Comparison of ENCODE assay signal across 8 mouse cellular contexts in genomic region chr11:117781199-117781821, GRCm38 (mm10). TPM values are rescaled to one million over a fixed set of nuclear protein-coding genes. Genes with fewer than 3 reads are reported as not detected.
DNase-seq lines count a peak whose midpoint lies in the region; ATAC-seq and TF ChIP-seq lines count a peak whose summit lies in the region.
"Had no signal": no experiment of that assay in that cellular context is flagged by ENCODE, and none has a peak within 500 bp of the region (broad histone marks: within the 10 kb centered on the region; RNA-seq: fewer than 3 reads in every experiment).

No protein-coding gene starts in this region.

- H3K4me1 ChIP-seq in G1E (ENCODE audit: insufficient read depth, low read depth, low read length) = peaks cover 65% of the 10 kb centered on the region
- peaks cover 9% of the 10 kb centered on the region for H3K4me1 ChIP-seq in lung, adult 2 months (ENCODE audit: control insufficient read depth, insufficient read depth, low read length)

- no peaks in the 10 kb centered on the region for H3K27me3 ChIP-seq in G1E (ENCODE audit: insufficient read depth, low read length)

- TF ChIP-seq POLR2A in lung, adult 2 months (IDR thresholded peaks at IDR 0.05; ENCODE audit: borderline replicate concordance, extremely low read depth, low read depth, low read length) = no peak; the same call in 1 of the 2 replicates

- no peaks in the 10 kb centered on the region for H3K9me3 ChIP-seq in G1E (replicated peaks)

- no peak for TF ChIP-seq CTCF in G1E (IDR thresholded peaks at IDR 0.05; ENCODE audit: low read depth, low read length)
- TF ChIP-seq CTCF in lung, adult 2 months (IDR thresholded peaks at IDR 0.05; ENCODE audit: insufficient read depth, low read length) = no peak

- H3K36me3 ChIP-seq in G1E (replicated peaks) = peaks cover 54% of the 10 kb centered on the region

- H3K4me3 ChIP-seq in G1E (ENCODE audit: low read depth, low read length) = peak overlapping the region; percentile 78
- H3K4me3 ChIP-seq in lung, adult 2 months (replicated peaks; ENCODE audit: extremely low read depth, low read depth, low read length) = peak overlapping the region; percentile 58

- 6% methylated on average over 18 of the region's 18 CpGs for WGBS in lung, adult 2 months

- no peak for DNase-seq in G1E (ENCODE audit: low spot score)
- peak; percentile 89 for DNase-seq in adrenal gland, postnatal 25 days
- DNase-seq in heart, adult 11 months = peak; percentile 98
- peak; percentile 87 for DNase-seq in kidney, adult 11 months
- peak; percentile 74 for DNase-seq in lung, adult 2 months
- DNase-seq in skeletal muscle tissue, adult 2 months (ENCODE audit: low read depth, low spot score) = peak; percentile 88
- DNase-seq in cerebellum, adult 18-20 months = no peak

- ATAC-seq in G1E (ENCODE audit: extremely low read depth, insufficient number of reproducible peaks, low FRiP score, poor library complexity, severe bottlenecking) = 0 out of 2 replicates have a peak, but pooled peaks have one; percentile 5

RNA-seq across cellular contexts. Expression of gene Tmc8, which starts 0.6 kb away (rescaled TPM):
- 8.5 and 43.8 TPM in 2 replicates for total RNA-seq in G1E (2014; fragmentation: Nextera tagmentation)
- 3.4 and 4.6 TPM in 2 replicates for total RNA-seq in G1E (2017)
- polyA plus RNA-seq in G1E (2012) = 18.5 and 26.9 TPM in 2 replicates
- 3.1 and 4.6 TPM in 2 replicates for total RNA-seq in adrenal gland, postnatal 25 days (2021)
- 12.0 and 12.8 TPM in 2 replicates for polyA plus RNA-seq in lung, adult 2 months (2012; rRNA removed)

RNA-seq across cellular contexts. Expression of gene Tmc6, which starts 0.7 kb away (rescaled TPM):
- 16.5 and 27.3 TPM in 2 replicates for total RNA-seq in G1E (2014; fragmentation: Nextera tagmentation)
- total RNA-seq in G1E (2017) = 9.6 and 12.2 TPM in 2 replicates
- polyA plus RNA-seq in G1E (2012) = 25.3 and 32.3 TPM in 2 replicates
- 31.9 and 43.5 TPM in 2 replicates for total RNA-seq in adrenal gland, postnatal 25 days (2021)
- polyA plus RNA-seq in lung, adult 2 months (2012; rRNA removed) = 55.7 and 56.0 TPM in 2 replicates

RNA-seq across cellular contexts. Expression of gene 6030468B19Rik, which starts 16.1 kb away (rescaled TPM):
- total RNA-seq in G1E (2014; fragmentation: Nextera tagmentation) = 5.0 and 20.9 TPM in 2 replicates
- 3.3 and 4.2 TPM in 2 replicates for total RNA-seq in G1E (2017)
- polyA plus RNA-seq in G1E (2012) = 10.3 and 11.7 TPM in 2 replicates
- not detected in 2 replicates for total RNA-seq in adrenal gland, postnatal 25 days (2021)
- 0.18 and 0.33 TPM in 2 replicates for polyA plus RNA-seq in lung, adult 2 months (2012; rRNA removed)
- total RNA-seq: layer of hippocampus, postnatal 10 days had no signal

RNA-seq across cellular contexts. Expression of gene Gm20708, which starts 28.2 kb away (rescaled TPM):
- 8.7 TPM in 2 replicates for total RNA-seq in G1E (2014; fragmentation: Nextera tagmentation)
- 0.29 TPM in 1 of 2 replicates, not detected in the other for total RNA-seq in G1E (2017)
- polyA plus RNA-seq in G1E (2012) = 0.07 and 0.09 TPM in 2 replicates
- 1.00 and 1.8 TPM in 2 replicates for total RNA-seq in adrenal gland, postnatal 25 days (2021)
- 0.06 TPM in 1 of 2 replicates, not detected in the other for polyA plus RNA-seq in lung, adult 2 months (2012; rRNA removed)

RNA-seq across cellular contexts. Expression of gene Syngr2, which starts 28.2 kb away (rescaled TPM):
- total RNA-seq in G1E (2014; fragmentation: Nextera tagmentation) (221 and 236 TPM in 2 replicates), G1E (2017) (95.8 and 105 TPM in 2 replicates)
- polyA plus RNA-seq in G1E (2012) = 189 and 211 TPM in 2 replicates
- total RNA-seq in adrenal gland, postnatal 25 days (2021) = 98.3 and 108 TPM in 2 replicates
- 180 and 191 TPM in 2 replicates for polyA plus RNA-seq in lung, adult 2 months (2012; rRNA removed)

Comparison
In these comparisons a context has a peak if more than half of its experiments do, and no peak if none do; other contexts are left out.
1. DNase-seq: peak in adrenal gland, postnatal 25 days (single experiment), heart, adult 11 months (single experiment), kidney, adult 11 months (single experiment), lung, adult 2 months (single experiment) and skeletal muscle tissue, adult 2 months (single experiment); none in G1E (single experiment) and cerebellum, adult 18-20 months (0 of 2).